Mouse (Mus musculus) frontal cortex, postnatal 14 days (tissue): ENCODE data around the gene Pqlc2.

Experiments used
- DNase-seq, 2 experiments: peaks; one replicate each; pipeline ENCODE4 v3.0.0; 2022; ENCODE audit warnings: low spot score in 2 of 2

Gene Pqlc2

DNA sequence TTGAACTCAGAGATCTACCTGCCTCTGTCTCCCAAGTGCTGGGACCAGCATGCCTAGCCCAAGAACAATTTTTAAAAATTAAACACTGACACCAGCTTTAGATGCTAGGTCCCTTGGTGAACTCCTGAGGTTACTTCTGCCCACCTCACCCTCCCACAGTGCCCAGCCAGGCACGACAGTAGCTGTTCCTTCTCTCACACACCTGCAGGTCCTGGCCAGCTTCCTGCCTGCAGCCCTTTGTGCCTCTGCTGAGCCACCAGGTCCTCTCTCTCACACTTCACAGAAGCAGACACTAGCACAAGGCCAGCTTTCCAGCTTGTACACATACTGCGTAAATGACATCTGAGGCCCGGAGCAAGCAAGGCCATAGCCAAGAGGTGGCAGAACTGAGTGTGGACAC lies 5.0 kb downstream of the Pqlc2 start:
- no peak for DNase-seq

DNA sequence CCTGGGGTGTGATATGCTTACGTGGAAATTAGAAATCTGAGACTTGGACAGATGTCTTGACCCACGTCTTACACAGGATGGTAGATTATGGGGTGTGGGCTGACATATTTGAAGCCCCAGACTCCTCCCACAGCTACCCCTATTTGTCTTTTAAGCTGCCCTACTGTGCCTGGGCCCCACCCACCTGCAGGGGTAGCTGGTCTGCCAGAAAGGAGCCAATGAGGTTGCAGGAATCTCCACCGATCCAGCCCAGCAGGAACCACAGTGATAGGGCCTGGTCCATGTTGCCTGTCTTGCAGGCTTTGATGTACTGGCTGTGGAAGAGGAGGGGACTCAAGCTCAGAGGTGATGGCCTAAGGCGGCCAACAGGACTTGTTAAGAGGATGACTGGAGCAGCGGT lies 8.3 kb downstream of the Pqlc2 start:
- DNase-seq, result no peak

DNA sequence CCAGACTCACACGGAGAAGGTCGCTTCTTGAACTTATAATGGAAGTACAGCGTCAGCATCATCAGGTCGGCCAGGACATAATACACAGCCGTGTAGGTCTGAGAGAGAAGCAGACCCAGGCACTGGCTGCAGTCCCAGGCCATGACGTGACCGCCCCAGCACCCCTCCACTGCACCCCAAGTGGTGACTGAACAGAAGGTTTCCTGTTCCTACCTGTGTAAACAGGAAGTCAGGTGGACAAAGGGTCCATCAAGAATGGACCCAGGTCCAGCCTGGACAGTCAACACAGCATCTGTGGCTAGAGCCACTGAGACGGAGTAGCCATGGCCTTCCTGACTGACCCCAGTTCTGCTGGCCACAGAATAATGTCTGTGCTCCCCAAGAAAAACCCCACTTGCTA lies 8.7 kb downstream of the Pqlc2 start:
- no peak for DNase-seq

DNA sequence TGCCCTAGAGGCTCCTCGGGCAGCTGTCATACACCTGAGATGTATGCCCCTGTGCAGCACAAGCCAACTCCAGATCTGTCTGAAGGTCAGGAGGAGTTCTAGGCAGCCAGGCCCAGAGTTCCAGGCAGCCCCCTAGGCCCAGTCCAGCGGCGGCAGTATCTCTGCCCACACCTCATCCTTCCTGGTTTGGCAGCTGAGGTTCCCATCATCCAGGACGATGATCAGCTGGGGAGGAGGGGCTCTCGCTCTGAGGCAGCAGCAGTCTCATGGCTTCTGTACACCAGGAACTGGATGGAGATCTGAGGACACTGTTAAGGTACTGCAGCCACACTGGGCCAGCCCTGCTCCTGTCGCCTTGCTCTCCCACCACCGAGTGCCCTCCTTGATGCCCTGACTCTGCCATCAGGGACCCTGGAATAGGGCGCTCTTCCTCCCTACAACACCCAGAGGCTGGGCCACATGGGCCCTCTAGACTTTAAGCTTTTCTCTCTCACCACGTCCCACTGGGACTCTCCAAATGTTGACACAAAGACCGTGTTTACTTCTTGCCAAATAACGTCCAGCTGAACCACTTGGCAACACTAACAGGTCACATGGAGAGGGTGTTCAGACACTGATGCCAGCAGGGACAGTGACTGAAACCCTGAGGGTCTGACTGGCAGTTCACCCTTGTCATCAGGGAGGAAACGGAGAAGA lies 11.7 kb downstream of the Pqlc2 start:
- DNase-seq, result no peak

DNA sequence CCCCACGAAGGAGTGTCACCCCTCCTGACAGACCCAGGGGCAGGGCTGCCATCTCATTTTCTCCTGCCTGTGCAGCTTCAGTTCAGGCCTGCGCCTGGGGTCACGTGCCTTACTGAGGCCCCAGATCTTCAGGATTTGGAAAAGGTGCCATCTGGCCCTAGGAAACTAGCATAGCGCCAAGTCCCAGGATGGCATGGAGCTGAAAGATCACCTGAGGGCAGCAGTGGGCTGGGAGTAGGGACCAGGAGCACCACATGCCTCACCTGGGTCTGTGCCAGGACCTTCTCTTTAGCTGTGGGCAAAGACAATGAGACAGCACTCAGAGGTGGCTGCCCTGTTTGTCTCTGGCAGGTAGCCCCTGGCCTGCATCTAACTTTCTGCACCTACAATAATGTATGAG lies 12.9 kb downstream of the Pqlc2 start:
- DNase-seq, result no peak

DNA sequence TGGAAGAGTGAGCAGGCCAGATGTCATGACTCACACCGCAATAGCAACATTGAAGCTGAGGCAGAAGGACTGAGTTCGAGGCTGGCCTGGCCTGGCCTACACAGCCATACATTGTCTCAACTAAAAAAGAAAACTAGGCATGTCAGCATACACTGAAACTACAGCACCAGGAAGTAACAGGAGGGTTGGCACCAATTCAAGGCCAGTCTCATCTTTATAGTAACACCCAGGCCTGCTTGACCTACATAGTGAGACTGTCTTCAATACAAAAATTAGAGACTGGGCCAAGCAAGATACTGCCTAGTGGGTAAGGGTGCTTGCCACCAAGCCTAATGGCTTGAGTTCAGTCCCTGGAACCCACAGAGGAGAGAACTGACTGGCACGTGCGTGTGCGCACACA lies 18.5 kb downstream of the Pqlc2 start:
- no peak for DNase-seq

DNA sequence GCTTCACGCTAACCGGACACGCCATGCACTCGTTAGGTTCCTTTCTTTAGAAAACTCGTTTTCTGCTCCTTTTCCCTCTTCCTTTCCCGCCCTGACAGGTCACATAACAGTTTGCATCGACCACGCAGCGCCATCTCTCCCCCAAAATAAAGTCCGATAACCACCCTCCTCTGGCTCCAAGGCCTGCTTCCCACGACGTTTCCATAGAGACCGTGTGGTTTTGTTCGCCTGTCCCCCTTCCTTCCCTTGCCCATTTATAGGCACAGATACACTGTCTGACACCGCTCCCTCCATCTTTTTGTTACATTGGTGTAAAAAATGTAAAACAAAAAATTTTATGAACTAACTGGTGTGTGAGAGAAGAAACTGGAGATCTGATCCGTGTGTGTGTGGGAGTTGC lies 19.4 kb downstream of the Pqlc2 start:
- no peak for DNase-seq

DNA sequence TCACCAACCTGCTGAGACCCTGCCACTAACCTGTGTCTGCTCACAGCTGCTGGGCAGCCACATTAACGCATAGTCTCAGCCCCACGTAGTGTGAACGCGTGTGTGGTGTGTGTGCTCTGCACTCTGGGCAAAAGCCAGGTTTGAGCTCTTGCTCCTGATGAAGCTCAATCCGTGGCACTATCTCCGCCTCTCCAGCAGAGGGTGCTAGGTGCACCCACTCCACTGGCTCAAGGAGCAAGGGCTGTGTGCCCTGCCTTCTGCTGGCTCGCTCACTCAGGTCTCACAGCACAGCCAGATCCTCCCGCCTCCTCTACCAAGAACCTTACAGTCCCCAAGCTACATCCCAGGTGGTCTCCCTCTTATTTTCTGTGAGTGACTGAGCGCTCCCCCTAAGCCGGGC lies 21.5 kb downstream of the Pqlc2 start:
- DNase-seq, result peak in 1 of 2 experiments; percentile 53

DNA sequence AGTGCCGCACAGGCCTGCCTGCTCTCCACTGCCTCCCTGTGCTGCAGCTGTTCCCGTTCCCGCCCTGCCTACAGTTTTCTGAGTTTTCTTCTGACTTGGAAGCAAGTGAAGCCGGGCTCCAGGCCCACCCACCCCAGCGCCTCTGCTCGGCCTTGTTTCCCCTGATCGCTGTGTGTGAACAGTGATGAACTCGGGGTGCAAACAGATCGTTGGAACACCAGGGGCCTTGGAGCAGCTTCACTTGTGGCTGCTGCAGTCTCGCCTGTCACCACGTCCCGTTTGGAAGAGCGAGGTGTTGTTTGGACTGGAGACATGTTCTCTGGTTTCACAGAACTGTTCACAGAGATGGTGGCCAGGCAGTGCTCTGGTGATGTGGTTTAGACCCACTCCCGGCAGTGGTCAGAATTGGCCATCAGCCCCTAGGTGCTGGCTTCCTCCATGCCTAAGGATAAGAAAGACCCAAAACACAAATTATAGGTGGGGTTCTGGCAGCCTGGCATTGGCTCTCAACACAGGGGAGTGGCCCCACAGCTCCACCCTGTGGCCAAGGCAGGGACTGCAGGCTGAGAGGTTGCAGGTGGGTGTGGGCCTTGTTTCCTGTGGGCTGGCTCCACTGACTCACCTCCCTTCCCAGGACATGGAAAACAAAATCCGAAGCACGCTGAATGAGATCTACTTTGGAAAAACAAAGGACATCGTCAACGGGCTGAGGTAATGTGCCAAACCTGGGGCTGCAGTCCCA lies 23.2 kb downstream of the Pqlc2 start:
- DNase-seq, result peak; percentile 70 to 77

DNA sequence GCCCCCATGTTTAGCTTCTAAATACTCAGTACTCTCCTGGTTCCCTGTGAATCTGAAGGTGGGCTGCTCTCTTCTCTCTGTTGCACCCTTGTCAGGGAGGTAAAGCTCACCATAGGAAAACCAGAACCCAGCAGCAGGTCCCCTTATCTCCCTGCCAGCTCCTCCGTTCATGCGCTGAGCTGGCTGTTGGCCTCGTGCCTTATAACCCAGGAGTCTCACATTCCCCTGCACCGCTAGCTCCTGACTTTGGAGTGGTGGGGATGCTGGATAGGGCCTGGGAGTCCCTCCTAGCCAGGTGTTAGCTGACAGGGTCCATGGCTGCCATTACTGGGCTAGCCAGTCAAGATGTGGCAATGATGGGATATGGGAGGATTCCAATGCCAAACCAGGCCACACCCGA lies 24.3 kb downstream of the Pqlc2 start:
- DNase-seq, result no peak

DNA sequence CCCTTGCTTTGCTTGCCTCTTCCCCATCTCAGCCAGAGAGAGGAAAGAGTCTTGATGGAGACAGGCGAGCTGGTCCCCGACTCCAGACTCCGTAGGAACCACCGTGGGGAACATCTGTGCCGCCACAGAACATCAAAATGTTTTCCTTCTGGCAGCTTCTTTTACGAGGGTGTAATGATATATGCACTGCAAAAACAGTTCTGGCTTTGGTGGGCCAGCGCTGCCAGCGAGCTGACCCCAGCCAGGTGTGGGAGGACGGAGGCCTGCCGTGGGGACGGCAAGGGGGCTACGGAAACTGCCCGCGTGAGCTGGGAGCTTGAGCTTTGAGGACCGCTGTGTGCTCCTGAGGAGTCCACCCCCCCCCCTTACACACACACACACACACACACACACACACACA lies 25.6 kb downstream of the Pqlc2 start:
- no peak for DNase-seq

DNA sequence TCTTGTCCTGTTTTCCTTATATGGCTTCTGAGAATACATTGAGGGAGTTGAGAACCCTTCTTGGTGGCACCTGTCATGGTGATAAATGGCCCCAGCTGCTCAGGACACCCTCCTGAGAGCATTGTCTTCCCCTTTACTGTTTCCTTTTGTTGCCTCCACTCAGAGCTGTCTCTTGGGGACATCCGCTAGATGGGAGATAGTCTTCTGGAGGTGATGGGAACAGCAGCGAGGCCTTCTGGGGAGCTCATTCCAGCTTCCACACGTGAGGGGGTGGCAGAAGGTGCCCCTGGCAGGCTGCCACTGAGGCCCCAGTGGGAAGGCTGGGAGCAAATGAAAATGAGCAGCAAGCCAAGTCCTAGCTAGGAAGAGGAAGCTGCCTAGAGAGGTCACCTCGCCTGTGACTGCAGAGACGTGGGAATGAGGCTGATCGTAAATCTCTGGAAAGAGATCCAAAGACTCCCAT lies 27.5 kb downstream of the Pqlc2 start:
- DNase-seq, result no peak

DNA sequence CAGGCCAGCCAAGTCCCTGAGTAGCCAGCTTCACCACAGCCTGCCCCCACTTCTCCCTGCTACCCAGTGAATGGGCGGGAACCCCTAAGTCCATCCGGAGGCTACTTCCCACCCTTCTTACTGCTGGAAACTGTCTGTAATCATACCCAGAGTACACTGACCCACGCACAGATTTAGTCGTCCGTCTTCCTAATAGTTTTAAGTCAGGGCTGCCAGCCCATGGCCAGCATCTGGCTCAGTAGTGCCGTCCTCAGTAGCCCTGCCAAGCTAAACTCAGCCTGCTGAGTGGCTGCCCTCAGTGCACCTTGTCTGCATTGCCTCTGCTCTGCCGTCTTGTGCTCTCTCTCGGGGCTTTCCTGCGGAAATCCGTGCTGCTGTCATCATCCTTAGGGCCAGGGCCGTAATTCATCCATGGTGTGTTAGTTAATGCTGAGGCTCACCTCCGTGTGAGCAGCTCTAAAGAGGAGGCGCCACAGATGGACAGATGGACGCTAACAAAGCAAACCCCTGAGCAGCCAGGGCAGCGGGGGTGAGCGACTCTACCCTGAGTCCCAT lies 28.6 kb downstream of the Pqlc2 start:
- DNase-seq, result no peak

DNA sequence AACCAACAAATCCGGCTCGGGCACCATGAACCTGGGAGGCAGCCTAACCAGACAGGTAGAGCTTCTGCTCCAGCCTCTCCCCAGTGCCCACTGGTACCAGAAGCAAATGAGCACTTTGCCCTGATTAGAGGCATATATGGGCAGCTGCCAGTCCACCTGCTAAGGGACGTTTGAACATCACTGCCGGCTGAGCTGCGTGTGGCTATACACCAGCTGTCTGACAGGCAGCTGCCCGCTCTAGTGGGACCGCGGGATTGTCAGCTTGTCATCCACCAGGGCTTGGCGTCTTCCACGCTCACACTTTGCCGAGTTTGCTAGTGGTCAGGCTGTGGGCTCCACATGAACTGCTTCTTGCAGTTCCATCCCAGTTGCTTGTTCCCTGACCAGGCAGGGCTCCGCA lies 30.0 kb downstream of the Pqlc2 start:
- DNase-seq, result no peak

DNA sequence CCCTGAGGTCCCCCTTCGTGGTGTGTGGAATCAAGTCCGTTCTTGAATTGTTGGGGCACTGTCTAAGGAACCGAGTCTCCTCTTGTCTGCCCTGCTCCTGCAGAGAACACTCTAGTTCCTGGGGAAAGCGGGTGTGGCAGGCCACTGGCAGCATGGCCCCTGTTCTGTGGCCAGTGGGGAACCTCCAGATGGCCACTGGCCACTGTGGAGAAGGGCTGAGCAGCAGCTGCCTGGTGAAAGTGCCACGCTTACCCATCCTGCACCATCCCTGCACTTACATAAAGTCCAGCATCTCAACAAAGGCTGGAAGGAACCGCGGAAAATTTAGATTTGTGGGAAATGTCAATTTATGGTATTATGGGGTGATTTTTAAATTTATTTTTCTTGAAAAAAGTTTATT lies 34.1 kb downstream of the Pqlc2 start:
- no peak for DNase-seq

DNA sequence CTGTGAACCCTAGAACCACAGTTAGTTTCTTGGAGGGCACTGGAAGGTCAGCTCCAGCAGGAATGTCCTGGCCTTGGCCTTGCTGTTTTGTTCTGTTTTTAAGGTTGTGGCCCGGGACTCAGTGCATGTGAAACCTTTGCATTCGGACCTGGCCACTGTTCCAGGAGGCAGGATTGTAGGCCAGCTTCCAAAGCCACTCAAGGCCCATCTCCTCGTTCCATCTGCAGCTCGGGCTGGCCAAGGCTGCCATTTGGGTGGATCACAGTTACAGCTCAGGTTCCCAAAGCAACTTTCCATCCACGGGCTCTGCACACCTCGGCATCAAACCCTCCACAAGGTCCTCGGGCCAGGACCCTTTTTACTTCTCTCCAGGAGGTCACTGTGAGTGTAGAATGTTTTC lies 35.9 kb downstream of the Pqlc2 start:
- DNase-seq, result no peak

DNA sequence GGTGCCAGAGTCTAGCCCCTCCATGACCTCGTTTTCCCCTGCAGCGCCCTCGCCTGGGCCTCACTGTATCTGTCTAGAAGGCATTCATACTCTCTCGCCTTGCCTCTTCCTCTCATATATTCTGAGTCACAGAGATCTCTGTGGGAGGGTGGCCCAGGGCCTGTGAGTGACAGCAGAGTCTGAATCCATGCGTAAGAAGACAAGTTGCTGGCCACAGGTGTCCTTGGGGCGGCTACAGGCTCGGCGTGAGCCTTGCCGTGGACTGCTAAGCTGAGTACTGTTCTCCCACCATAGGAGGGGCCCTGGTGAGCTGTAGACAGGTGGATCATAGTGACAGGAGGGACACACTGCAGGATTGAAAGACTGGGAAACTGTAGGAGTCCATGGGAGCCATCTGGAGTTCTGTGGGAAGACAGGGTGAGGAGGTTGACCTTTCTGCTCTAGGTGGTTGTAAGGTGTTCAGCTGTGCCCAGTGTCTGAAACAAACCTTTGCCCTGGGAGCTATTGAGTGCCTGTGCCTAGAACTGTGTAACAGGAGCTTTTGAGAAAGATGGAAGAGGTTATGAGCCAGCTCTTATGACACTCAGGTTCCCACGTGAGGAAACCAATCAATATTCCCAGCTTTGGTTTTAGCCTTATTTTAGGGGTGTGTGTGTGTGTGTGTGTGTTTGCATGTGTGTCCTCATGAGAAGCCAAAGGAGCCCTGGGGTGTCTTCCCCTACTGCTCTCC lies 37.4 kb downstream of the Pqlc2 start:
- DNase-seq, result no peak

DNA sequence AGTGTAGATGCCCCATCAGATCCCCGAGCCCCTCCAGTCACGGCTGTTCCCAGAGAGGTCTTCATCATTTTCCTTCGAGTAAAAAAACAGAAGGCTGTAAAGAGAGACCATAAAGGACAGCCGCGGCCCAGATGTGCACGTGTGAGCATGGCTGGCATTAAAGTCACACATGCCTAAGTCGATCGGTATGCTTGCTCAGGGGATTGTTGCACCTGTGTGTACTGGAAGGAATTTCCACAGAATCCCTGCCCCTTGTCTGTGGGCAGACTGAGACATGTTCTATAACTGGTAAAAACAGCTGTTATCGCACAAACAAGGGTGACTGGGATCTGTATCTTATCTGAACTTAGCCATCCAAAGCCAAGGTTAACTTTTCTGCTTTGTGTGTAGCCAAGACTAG lies 38.9 kb downstream of the Pqlc2 start:
- DNase-seq, result no peak

DNA sequence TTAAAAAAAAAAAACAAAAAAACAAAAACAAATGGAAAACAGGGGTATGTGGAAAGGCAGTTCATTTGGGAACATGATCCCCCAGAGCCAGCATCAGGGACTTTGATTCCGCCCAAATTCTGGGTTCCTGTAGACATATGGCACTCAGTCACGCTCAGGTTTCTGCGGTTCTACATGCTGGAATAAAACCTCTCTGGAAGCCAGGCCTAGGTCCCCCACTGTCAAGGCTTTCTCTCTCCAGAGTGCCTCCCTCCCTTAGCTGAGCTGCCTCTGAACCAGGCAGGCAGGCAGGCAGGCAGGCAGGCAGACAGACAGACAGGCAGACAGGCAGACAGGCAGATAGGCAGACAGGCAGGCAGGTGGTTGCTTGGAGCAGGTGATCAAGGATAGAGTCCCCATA lies 40.3 kb downstream of the Pqlc2 start:
- DNase-seq, result no peak

DNA sequence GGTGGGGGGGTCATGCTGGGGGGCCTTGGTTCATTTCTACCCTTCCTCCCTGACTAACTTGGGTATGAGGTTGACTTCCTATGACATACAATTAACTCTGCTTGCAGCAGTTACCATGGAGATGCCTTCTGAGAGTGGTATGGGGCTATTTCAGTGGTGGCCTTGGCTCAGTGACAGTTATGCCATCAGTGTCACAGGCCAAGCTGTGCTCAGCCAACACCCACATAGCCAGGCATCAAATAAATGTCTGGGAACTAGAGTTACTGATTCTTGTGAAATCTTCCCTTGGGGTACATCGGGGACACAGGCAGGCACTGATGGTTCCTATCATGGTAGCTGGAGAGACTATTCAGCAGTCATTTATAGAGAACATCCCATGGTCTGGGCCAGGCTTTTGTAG lies 42.3 kb downstream of the Pqlc2 start:
- no peak for DNase-seq

DNA sequence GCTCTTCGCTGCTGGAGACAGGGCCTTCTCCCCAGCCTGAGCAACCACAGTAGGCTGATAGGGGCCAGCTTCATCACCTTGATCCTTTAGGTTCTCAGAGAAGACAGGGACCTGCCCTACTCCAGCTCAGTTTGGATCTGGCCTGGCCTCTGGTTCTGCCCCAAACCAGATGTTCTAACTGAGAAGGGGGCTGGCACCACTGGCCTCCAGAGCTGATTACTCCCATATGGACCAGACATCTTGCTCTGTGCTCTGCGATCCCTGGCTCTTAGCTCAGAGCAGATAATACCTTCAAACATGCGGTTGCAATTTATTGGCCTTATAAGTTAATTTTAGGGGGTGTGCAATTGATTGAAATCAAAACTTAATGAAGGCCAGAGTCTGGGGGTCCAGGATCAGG lies 43.2 kb downstream of the Pqlc2 start:
- no peak for DNase-seq

DNA sequence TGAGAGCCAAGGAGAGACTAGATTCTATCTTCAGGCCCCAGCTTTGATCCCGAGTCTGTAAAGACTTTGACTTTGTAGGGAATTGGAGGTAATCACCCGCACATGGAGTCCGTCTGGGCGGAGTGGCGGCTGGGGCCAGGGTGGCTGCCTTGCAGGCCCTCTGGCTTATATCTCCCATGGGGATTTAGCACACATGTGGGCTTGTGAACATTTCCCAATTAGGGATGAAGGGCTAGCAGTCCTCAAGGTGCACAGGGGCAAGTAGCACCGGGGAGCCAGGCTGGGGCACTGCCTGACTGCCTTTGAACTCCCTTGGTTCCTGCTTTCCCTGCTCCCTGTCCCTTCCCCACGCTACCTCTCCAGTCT lies 44.0 kb downstream of the Pqlc2 start:
- DNase-seq, result no peak
